Mouse (Mus musculus) megakaryocyte progenitor cell, adult 5-6 weeks (primary cell): ENCODE measurements around the gene Atg10. TPM values are rescaled to one million over a fixed set of nuclear protein-coding genes. Genes with fewer than 3 reads are reported as not detected.
"Not testable (repeated sequence)": the region's sequence is repeated elsewhere in the genome, so short reads cannot be mapped to it uniquely, and the experiment has no call there.

ENCODE experiments used
- ATAC-seq: replicated peaks from 2 replicates; pipeline ENCODE4 v1.8.0; 2016; ENCODE audit warnings: mild to moderate bottlenecking, moderate TSS enrichment, inconsistent platforms; ENCODE audit not compliant: poor library complexity
- total RNA-seq, 2 experiments: library from RNA; stranded (forward) in 1 of 2; stranded (reverse) in 1 of 2; fragments of 157-497, 149-512 nt in 1 of 2; fragments of 200-1000 nt in 1 of 2; gene quantifications; 2 replicates each; pipeline versions ENCODE4 v1.2.3 to v1.2.4; 2015 to 2017

Gene Atg10
- total RNA-seq, 2 experiments from 2014 or later, result 13.3 to 18.3 TPM

- ATAC-seq, result no peak
These were observed 259.3 kb downstream of the Atg10 start for GRCm38 (mm10) chr13:90964511-90964910.

GRCm38 (mm10) chr13:90962836-90963760 is 260.7 kb downstream of the Atg10 start:
- no peak for ATAC-seq

GRCm38 (mm10) chr13:90960591-90960990 is 263.2 kb downstream of the Atg10 start:
- ATAC-seq, result no peak

GRCm38 (mm10) chr13:90958894-90959293 is 264.9 kb downstream of the Atg10 start:
- ATAC-seq, result no peak

- ATAC-seq, result no peak; the same call in 1 of the 2 replicates
These were observed 284.2 kb downstream of the Atg10 start for GRCm38 (mm10) chr13:90939600-90939999.

GRCm38 (mm10) chr13:90939192-90939591 is 284.6 kb downstream of the Atg10 start:
- peak; percentile 98 for ATAC-seq

GRCm38 (mm10) chr13:90935852-90936251 is 287.9 kb downstream of the Atg10 start:
- ATAC-seq, result no peak

GRCm38 (mm10) chr13:90933256-90933655 is 290.5 kb downstream of the Atg10 start:
- ATAC-seq, result no peak

- ATAC-seq, result peak; percentile 60
These were observed 293.9 kb downstream of the Atg10 start for GRCm38 (mm10) chr13:90929847-90930246.

- not testable (repeated sequence) for ATAC-seq
These were observed 295.5 kb downstream of the Atg10 start for GRCm38 (mm10) chr13:90928266-90928665.

- ATAC-seq, result no peak
These were observed 296.7 kb downstream of the Atg10 start for GRCm38 (mm10) chr13:90926938-90927633.

GRCm38 (mm10) chr13:90926125-90926765 is 297.5 kb downstream of the Atg10 start:
- peak; percentile 4 for ATAC-seq

- ATAC-seq, result no peak
These were observed 298.6 kb downstream of the Atg10 start for GRCm38 (mm10) chr13:90925191-90925590.

- ATAC-seq, result no peak
These were observed 299.7 kb downstream of the Atg10 start for GRCm38 (mm10) chr13:90924072-90924471.

GRCm38 (mm10) chr13:90923617-90924016 is 300.2 kb downstream of the Atg10 start:
- ATAC-seq, result not testable (repeated sequence)

- ATAC-seq, result peak; percentile 82
These were observed 300.8 kb downstream of the Atg10 start, which contains the start of gene Rps23 for GRCm38 (mm10) chr13:90922751-90923612. Gene Rps23 (plus strand): TSS chr13:90922958.

GRCm38 (mm10) chr13:90914721-90915120 is 309.0 kb downstream of the Atg10 start:
- no peak for ATAC-seq

- ATAC-seq, result no peak
These were observed 310.0 kb downstream of the Atg10 start for GRCm38 (mm10) chr13:90913675-90914192.

- ATAC-seq, result no peak
These were observed 310.8 kb downstream of the Atg10 start for GRCm38 (mm10) chr13:90912760-90913674.
